Mouse (Mus musculus) MEL (cell line): ENCODE results near the gene 4930535I16Rik.

Source experiments
- BHLHE40 ChIP-seq: IDR thresholded peaks from 2 replicates; pipeline ENCODE4 v1.6.1; 2012; ENCODE audit warnings: low read depth, mild to moderate bottlenecking, inconsistent platforms, low read length, improper control_type of control experiment, borderline replicate concordance
- CTCF ChIP-seq, 3 experiments: IDR thresholded peaks in 2 of 3; conservative IDR thresholded peaks in 1 of 3; 2 replicates each; pipeline ENCODE4 v1.5.1; 2011 to 2012; ENCODE audit warnings: low read length in 3 of 3, low read depth in 2 of 3, mild to moderate bottlenecking in 2 of 3, improper control_type of control experiment in 1 of 3, inconsistent platforms in 1 of 3, mixed read lengths in 1 of 3, moderate library complexity in 1 of 3; ENCODE audit not compliant: control insufficient read depth in 1 of 3, insufficient read depth in 1 of 3, poor library complexity in 1 of 3, severe bottlenecking in 1 of 3
- EP300 ChIP-seq, 2 experiments: IDR thresholded peaks; 2 replicates each; pipeline ENCODE4 v1.6.1; 2011; ENCODE audit warnings: improper control_type of control experiment in 2 of 2, low read length in 2 of 2, low read depth in 1 of 2, mild to moderate bottlenecking in 1 of 2
- ETS1 ChIP-seq: IDR thresholded peaks from 2 replicates; pipeline ENCODE4 v1.6.1; 2012; ENCODE audit warnings: low read depth, mild to moderate bottlenecking, inconsistent platforms, low read length, improper control_type of control experiment, moderate library complexity
- GATA1 ChIP-seq: IDR thresholded peaks from 2 replicates; pipeline ENCODE4 v1.6.1; 2011; ENCODE audit warnings: low read depth, low read length, improper control_type of control experiment
- HCFC1 ChIP-seq: IDR thresholded peaks from 2 replicates; pipeline ENCODE4 v1.6.1; 2012; ENCODE audit warnings: low read depth, mild to moderate bottlenecking, inconsistent platforms, low read length, improper control_type of control experiment, moderate library complexity
- MEF2A ChIP-seq: IDR thresholded peaks from 2 replicates; pipeline ENCODE4 v1.6.1; 2014; ENCODE audit warnings: low read depth, mild to moderate bottlenecking, inconsistent platforms, low read length, improper control_type of control experiment; ENCODE audit not compliant: poor library complexity, insufficient replicate concordance, severe bottlenecking; ENCODE audit errors: extremely low read depth
- POLR2A ChIP-seq, 2 experiments: IDR thresholded peaks; 2 replicates each; pipeline ENCODE4 v1.6.1; 2011 to 2012; ENCODE audit warnings: low read length in 2 of 2, mild to moderate bottlenecking in 2 of 2, control low read depth in 1 of 2, improper control_type of control experiment in 1 of 2, low read depth in 1 of 2, moderate library complexity in 1 of 2; ENCODE audit not compliant: control insufficient read depth in 1 of 2, insufficient read depth in 1 of 2, poor library complexity in 1 of 2
- SMC3 ChIP-seq: IDR thresholded peaks from 2 replicates; pipeline ENCODE4 v1.6.1; 2011; ENCODE audit warnings: low read depth, low read length, improper control_type of control experiment

GRCm38 (mm10) chr4:123917548-123918140 lies at the start of gene 4930535I16Rik:
- TF ChIP-seq ETS1 (no peak), CTCF (IDR thresholded peaks at IDR 0.05 in 2 of 3, conservative IDR thresholded peaks at IDR 0.05 in 1 of 3; ENCODE audit: control insufficient read depth in 1 of 3, insufficient read depth in 1 of 3, low read depth in 2 of 3, low read length in 3 of 3, poor library complexity in 1 of 3, severe bottlenecking in 1 of 3) (no peak), GATA1 (no peak), POLR2A (IDR thresholded peaks at IDR 0.05; ENCODE audit: control insufficient read depth in 1 of 2, insufficient read depth in 1 of 2, low read depth in 1 of 2, low read length in 2 of 2, poor library complexity in 1 of 2) (no peak; a peak in 2 of 4 replicates), HCFC1 (no peak), EP300 (IDR thresholded peaks at IDR 0.05; ENCODE audit: low read depth in 1 of 2, low read length in 2 of 2) (no peak), SMC3 (no peak), MEF2A (no peak), BHLHE40 (no peak)
